Mouse (Mus musculus): ENCODE results near the gene Aldh5a1.

Gene Aldh5a1

GRCm38 (mm10) chr13:24933199-24933598 is 4.3 kb downstream of the Aldh5a1 start:
- DNase-seq (ENCODE audit: low spot score): no peak

- DNase-seq (ENCODE audit: low spot score): no peak
Observed at GRCm38 (mm10) chr13:24930591-24930990, 6.9 kb downstream of the Aldh5a1 start.

- DNase-seq (ENCODE audit: low spot score): no peak
Observed at GRCm38 (mm10) chr13:24923991-24924390, 13.5 kb downstream of the Aldh5a1 start.

GRCm38 (mm10) chr13:24921281-24921680 is 16.2 kb downstream of the Aldh5a1 start:
- no peak for DNase-seq (ENCODE audit: low spot score)

GRCm38 (mm10) chr13:24920333-24920977 is 17.0 kb downstream of the Aldh5a1 start:
- no peak for DNase-seq (ENCODE audit: low spot score)

- DNase-seq (ENCODE audit: low spot score): no peak
Observed at GRCm38 (mm10) chr13:24915831-24916230, 21.6 kb downstream of the Aldh5a1 start.

- no peak for DNase-seq (ENCODE audit: low spot score)
Observed at GRCm38 (mm10) chr13:24914915-24915314, 22.5 kb downstream of the Aldh5a1 start.

GRCm38 (mm10) chr13:24913576-24913975 is 23.9 kb downstream of the Aldh5a1 start:
- no peak for DNase-seq (ENCODE audit: low spot score)

GRCm38 (mm10) chr13:24909112-24909511 is 28.3 kb downstream of the Aldh5a1 start:
- no peak for DNase-seq (ENCODE audit: low spot score)

GRCm38 (mm10) chr13:24906831-24907570 is 30.5 kb downstream of the Aldh5a1 start:
- DNase-seq (ENCODE audit: low spot score): no peak

GRCm38 (mm10) chr13:24905422-24905821 is 32.0 kb downstream of the Aldh5a1 start:
- DNase-seq (ENCODE audit: low spot score): no peak

- DNase-seq (ENCODE audit: low spot score): no peak
Observed at GRCm38 (mm10) chr13:24903412-24903811, 34.0 kb downstream of the Aldh5a1 start.

- DNase-seq (ENCODE audit: low spot score): no peak
Observed at GRCm38 (mm10) chr13:24901916-24902315, 35.5 kb downstream of the Aldh5a1 start.

- no peak for DNase-seq (ENCODE audit: low spot score)
Observed at GRCm38 (mm10) chr13:24893880-24894279, 43.6 kb downstream of the Aldh5a1 start.

GRCm38 (mm10) chr13:24892516-24892915 is 44.9 kb downstream of the Aldh5a1 start:
- no peak for DNase-seq (ENCODE audit: low spot score)

- no peak for DNase-seq (ENCODE audit: low spot score)
Observed at GRCm38 (mm10) chr13:24889554-24889953, 47.9 kb downstream of the Aldh5a1 start.

- DNase-seq (ENCODE audit: low spot score): no peak
Observed at GRCm38 (mm10) chr13:24882411-24882810, 55.0 kb downstream of the Aldh5a1 start.

- no peak for DNase-seq (ENCODE audit: low spot score)
Observed at GRCm38 (mm10) chr13:24880704-24881103, 56.8 kb downstream of the Aldh5a1 start.

GRCm38 (mm10) chr13:24880208-24880607 is 57.3 kb downstream of the Aldh5a1 start:
- DNase-seq (ENCODE audit: low spot score): no peak

GRCm38 (mm10) chr13:24879359-24880040 is 58.0 kb downstream of the Aldh5a1 start:
- no peak for DNase-seq (ENCODE audit: low spot score)

- no peak for DNase-seq (ENCODE audit: low spot score)
Observed at GRCm38 (mm10) chr13:24868233-24868632, 69.2 kb downstream of the Aldh5a1 start.

- no peak for DNase-seq (ENCODE audit: low spot score)
Observed at GRCm38 (mm10) chr13:24867789-24868188, 69.7 kb downstream of the Aldh5a1 start.

Data from left cerebral cortex, adult 11 months (tissue).